In genomic region chr6:124443338-124443737, GRCm38 (mm10) we compare ENCODE assay signal across 17 mouse cellular contexts.
"Had no signal": no experiment of that assay in that cellular context is flagged by ENCODE, and none has a peak within 500 bp of the region (broad histone marks: within the 10 kb centered on the region; RNA-seq: fewer than 3 reads in every experiment).

No protein-coding gene starts in this region.

- H3K4me1 ChIP-seq: midbrain, embryonic 10.5 days; neural tube, embryonic 13.5 days; neural tube, embryonic 15.5 days had no signal

- DNase-seq: lung, adult 18-20 months; lung, embryonic 14.5 days; lung, postnatal 10 days; lung, postnatal 4 days; midbrain, embryonic 14.5 days; retina, postnatal 1 day; right cerebral cortex, adult 18-20 months; right cerebral cortex, postnatal 25 days; right cerebral cortex, postnatal 4 days; spleen, adult 18-20 months; thymus, adult 18-20 months; thymus, postnatal 14 days; thymus, postnatal 36 days had no signal

- H3K27ac ChIP-seq: midbrain, embryonic 10.5 days; neural tube, embryonic 13.5 days; neural tube, embryonic 15.5 days had no signal

- H3K4me3 ChIP-seq: midbrain, embryonic 10.5 days; myocyte; neural tube, embryonic 13.5 days; neural tube, embryonic 15.5 days had no signal
